Mouse (Mus musculus): Measurements from ENCODE around the gene Pspc1. TPM values are rescaled to one million over a fixed set of nuclear protein-coding genes. Genes with fewer than 3 reads are reported as not detected.

The Pspc1 gene
- polyA plus RNA-seq, 1 experiment from 2014 or later = 60.2 TPM

- no peaks in the 10 kb centered on the region for H3K27me3 ChIP-seq (ENCODE audit: control insufficient read depth, insufficient read depth, low read length)
- DNase-seq (ENCODE audit: low spot score) (no peak), ATAC-seq (replicated peaks; ENCODE audit: insufficient number of reproducible peaks, low FRiP score, low TSS enrichment, low read depth) (no peak)
- no peak overlapping the region for H3K4me3 ChIP-seq (ENCODE audit: low read depth, low read length)
- no peaks in the 10 kb centered on the region for H3K9me3 ChIP-seq (replicated peaks; ENCODE audit: control insufficient read depth, low read length)
- no peak overlapping the region for H3K9ac ChIP-seq (replicated peaks; ENCODE audit: low read length)
- no peak overlapping the region for H3K27ac ChIP-seq (replicated peaks; ENCODE audit: low read depth, low read length)
- no peak overlapping the region for H3K4me2 ChIP-seq (ENCODE audit: low read depth, low read length)
- no peaks in the 10 kb centered on the region for H3K4me1 ChIP-seq (ENCODE audit: control insufficient read depth, insufficient read depth, low read length)
- WGBS = 88% methylated on average over 3 of the region's 3 CpGs
- H3K36me3 ChIP-seq (replicated peaks; ENCODE audit: control insufficient read depth, insufficient read depth, low read depth, low read length) = peaks cover 21% of the 10 kb centered on the region
Observed at GRCm38 (mm10) chr14:56695495-56695894, 82.6 kb downstream of the Pspc1 start.

- Histone ChIP-seq H3K27me3 (ENCODE audit: control insufficient read depth, insufficient read depth, low read length) (no peaks in the 10 kb centered on the region), H3K36me3 (replicated peaks; ENCODE audit: control insufficient read depth, insufficient read depth, low read depth, low read length) (peaks cover 6% of the 10 kb centered on the region), H3K4me2 (ENCODE audit: low read depth, low read length) (no peak overlapping the region), H3K9ac (replicated peaks; ENCODE audit: low read length) (no peak overlapping the region), H3K9me3 (replicated peaks; ENCODE audit: control insufficient read depth, low read length) (no peaks in the 10 kb centered on the region), H3K4me1 (ENCODE audit: control insufficient read depth, insufficient read depth, low read length) (no peaks in the 10 kb centered on the region), H3K4me3 (ENCODE audit: low read depth, low read length) (no peak overlapping the region), H3K27ac (replicated peaks; ENCODE audit: low read depth, low read length) (no peak overlapping the region)
- 87% methylated on average over 1 of the region's 1 CpGs for WGBS
- ATAC-seq (replicated peaks; ENCODE audit: insufficient number of reproducible peaks, low FRiP score, low TSS enrichment, low read depth) = no peak
- no peak for DNase-seq (ENCODE audit: low spot score)
Observed at GRCm38 (mm10) chr14:56689766-56690165, 88.3 kb downstream of the Pspc1 start.

- H3K27ac ChIP-seq (replicated peaks; ENCODE audit: low read depth, low read length) = no peak overlapping the region
- H3K4me1 ChIP-seq (ENCODE audit: control insufficient read depth, insufficient read depth, low read length) = no peaks in the 10 kb centered on the region
- DNase-seq (ENCODE audit: low spot score) (no peak), ATAC-seq (replicated peaks; ENCODE audit: insufficient number of reproducible peaks, low FRiP score, low TSS enrichment, low read depth) (no peak)
- peaks cover 4% of the 10 kb centered on the region for H3K36me3 ChIP-seq (replicated peaks; ENCODE audit: control insufficient read depth, insufficient read depth, low read depth, low read length)
- no peaks in the 10 kb centered on the region for H3K27me3 ChIP-seq (ENCODE audit: control insufficient read depth, insufficient read depth, low read length)
- no peak overlapping the region for H3K9ac ChIP-seq (replicated peaks; ENCODE audit: low read length)
- 94% methylated on average over 1 of the region's 1 CpGs for WGBS
- no peak overlapping the region for H3K4me3 ChIP-seq (ENCODE audit: low read depth, low read length)
- no peaks in the 10 kb centered on the region for H3K9me3 ChIP-seq (replicated peaks; ENCODE audit: control insufficient read depth, low read length)
- no peak overlapping the region for H3K4me2 ChIP-seq (ENCODE audit: low read depth, low read length)
Observed at GRCm38 (mm10) chr14:56689116-56689515, 89.0 kb downstream of the Pspc1 start.

GRCm38 (mm10) chr14:56685426-56685825, 92.7 kb downstream of the Pspc1 start:
- H3K27me3 ChIP-seq (ENCODE audit: control insufficient read depth, insufficient read depth, low read length) = no peaks in the 10 kb centered on the region
- no peak for DNase-seq (ENCODE audit: low spot score)
- H3K4me2 ChIP-seq (ENCODE audit: low read depth, low read length) = no peak overlapping the region
- no peak overlapping the region for H3K27ac ChIP-seq (replicated peaks; ENCODE audit: low read depth, low read length)
- no peaks in the 10 kb centered on the region for H3K9me3 ChIP-seq (replicated peaks; ENCODE audit: control insufficient read depth, low read length)
- no peaks in the 10 kb centered on the region for H3K4me1 ChIP-seq (ENCODE audit: control insufficient read depth, insufficient read depth, low read length)
- H3K9ac ChIP-seq (replicated peaks; ENCODE audit: low read length) = no peak overlapping the region
- 74% methylated on average over 1 of the region's 1 CpGs for WGBS
- no peak for ATAC-seq (replicated peaks; ENCODE audit: insufficient number of reproducible peaks, low FRiP score, low TSS enrichment, low read depth)
- no peaks in the 10 kb centered on the region; the same call in 1 of the 2 replicates for H3K36me3 ChIP-seq (replicated peaks; ENCODE audit: control insufficient read depth, insufficient read depth, low read depth, low read length)
- no peak overlapping the region for H3K4me3 ChIP-seq (ENCODE audit: low read depth, low read length)

Other genes starting within 250 kb of the Pspc1 start
- gene Cenpj, start 202.9 kb downstream of the Pspc1 start, polyA plus RNA-seq (2014; fragmentation: Nextera tagmentation; extraction: Ambion mirVana) = 21.7 and 26.0 TPM in 2 replicates
- gene Parp4, start 202.7 kb downstream of the Pspc1 start, polyA plus RNA-seq (2014; fragmentation: Nextera tagmentation; extraction: Ambion mirVana) = 1.0 and 1.3 TPM in 2 replicates
- 31.9 and 34.8 TPM in 2 replicates for gene Mphosph8, start 110.1 kb downstream of the Pspc1 start, polyA plus RNA-seq (2014; fragmentation: Nextera tagmentation; extraction: Ambion mirVana)
- gene Zmym5, start 33.4 kb upstream of the Pspc1 start, polyA plus RNA-seq (2014; fragmentation: Nextera tagmentation; extraction: Ambion mirVana) = 24.2 and 26.2 TPM in 2 replicates
- 63.0 and 65.3 TPM in 2 replicates for gene Zmym2, start 108.3 kb upstream of the Pspc1 start, polyA plus RNA-seq (2014; fragmentation: Nextera tagmentation; extraction: Ambion mirVana)

Data from embryonic facial prominence, embryonic 11.5 days (tissue).